Mouse (Mus musculus) neutrophil, adult 5-6 weeks (primary cell): ENCODE results near the gene Vps18. TPM values are rescaled to one million over a fixed set of nuclear protein-coding genes. Genes with fewer than 3 reads are reported as not detected.
A peak's percentile ranks its signal among the peaks of the same experiment; 100 is the strongest.

Experiments
- ATAC-seq: fragments of 151-379, 151-347 bp; 2 replicates; pipeline ENCODE4 v1.8.0; 2017; ENCODE audit warnings: mild to moderate bottlenecking, moderate TSS enrichment; ENCODE audit not compliant: insufficient number of reproducible peaks, poor library complexity, low FRiP score, severe bottlenecking; ENCODE audit errors: extremely low read depth
- total RNA-seq: library from RNA; stranded (forward); fragments of 200-1000 nt; gene quantifications from 2 replicates; pipeline ENCODE4 v1.2.3, GENCODE M21; 2017

The Vps18 gene
- 21.4 and 21.6 TPM in 2 replicates for total RNA-seq

DNA sequence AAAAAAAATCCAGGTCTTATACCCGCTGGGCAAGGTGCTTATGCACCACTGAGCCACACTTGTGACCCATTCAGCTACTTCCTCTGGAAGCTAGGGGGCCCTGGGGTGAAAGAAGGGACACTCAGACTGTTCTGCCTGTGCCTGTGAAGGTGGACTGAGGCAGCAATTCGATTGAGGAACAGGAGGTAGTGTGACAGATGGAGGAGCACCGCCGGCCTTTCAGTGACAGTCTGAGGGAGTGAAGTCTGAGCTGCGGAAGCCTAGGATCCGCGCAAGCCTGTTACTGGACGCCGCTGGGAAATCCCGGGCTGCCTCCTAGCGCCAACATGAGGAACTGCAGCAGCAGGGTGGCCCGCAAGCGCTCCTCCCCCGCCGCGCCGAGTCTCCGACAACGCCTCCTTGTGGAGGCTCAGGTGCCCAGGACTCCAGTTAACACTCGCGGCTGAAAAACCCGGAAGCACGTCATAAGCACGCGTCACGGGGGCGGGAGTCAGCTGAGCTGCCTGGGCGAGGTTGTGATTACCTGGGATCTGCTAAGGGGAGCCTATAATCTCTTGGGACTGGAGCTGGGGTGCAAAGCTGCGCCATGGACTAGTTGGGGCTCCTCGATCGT is at the start of gene Vps18:
Gene Vps18, plus strand, starts transcription at position 471 of the 613 bp plus-strand sequence.
- ATAC-seq: peak; percentile 93

DNA sequence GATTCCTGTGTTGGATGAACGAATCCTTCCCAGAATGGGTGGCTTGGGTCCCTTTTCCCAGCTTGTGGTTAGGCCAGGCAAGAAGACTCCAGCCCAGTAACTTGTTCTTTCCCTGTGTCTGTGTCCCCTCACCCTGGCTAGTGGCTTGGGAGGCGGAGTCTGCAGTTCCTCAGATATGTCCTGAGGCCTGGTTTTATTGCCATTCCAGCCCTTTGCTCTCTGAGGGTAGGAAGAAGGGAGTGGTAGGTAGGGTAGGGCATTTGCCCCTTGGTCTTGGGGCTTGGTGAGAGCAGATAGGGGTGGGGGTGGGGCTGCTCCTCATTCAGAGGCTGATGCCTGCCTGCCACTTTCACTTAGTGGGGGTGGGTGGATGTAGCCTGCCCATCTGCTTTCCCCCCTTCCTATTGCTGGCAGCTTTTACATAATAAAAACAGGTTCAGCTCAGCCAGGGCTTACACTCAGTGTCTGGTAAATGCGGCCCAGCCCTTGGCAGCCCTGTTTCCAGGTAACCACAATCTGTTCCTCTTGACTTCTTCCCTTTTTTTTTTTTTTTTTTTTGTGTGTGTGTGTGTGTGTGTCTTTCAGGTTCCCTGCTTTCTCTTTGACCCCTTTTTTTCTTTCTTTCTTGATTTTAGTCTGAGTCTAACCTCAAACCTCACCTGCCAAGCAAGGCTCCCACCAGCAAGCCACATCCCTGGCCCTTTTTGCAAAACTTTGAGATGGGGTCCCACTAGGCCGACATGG is 48.3 kb upstream of the Vps18 start:
- no peak for ATAC-seq

DNA sequence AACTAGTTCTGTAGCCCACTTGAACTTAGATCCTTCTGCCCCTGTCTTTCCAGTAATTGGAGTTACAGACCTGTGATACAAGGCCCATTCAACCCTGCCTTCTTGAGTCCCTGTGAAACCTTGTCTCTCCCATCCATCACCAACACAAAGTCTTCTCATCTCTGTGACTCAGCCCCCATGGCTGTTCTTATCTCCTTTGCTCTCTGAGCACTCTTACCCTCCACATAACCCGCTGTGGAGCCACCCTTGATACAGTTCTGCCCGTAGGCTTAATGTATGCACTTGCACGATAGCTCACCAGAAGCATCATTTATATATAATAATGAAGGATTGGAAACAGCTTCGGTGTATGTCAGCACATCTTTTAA is 47.7 kb upstream of the Vps18 start:
- ATAC-seq: no peak

DNA sequence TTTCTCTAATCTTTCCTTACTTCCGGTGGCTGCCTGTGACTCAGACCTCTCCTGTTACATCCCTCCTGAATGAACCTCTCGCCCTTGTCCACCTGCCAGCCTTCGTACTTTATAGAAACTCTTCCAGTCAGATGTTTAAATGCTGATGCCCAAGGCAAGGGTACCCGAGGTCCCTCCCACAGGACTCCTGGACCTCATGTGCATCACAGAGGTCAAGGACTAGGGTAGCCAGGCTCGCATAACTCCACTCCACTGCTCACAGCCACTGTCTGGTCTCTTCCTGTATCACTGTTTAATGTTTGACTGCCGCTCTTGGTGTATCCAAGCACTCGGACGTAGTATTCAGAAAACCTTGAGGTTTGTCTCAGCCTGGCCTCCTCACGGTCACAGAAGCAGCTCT is 46.0 kb upstream of the Vps18 start:
- no peak for ATAC-seq

DNA sequence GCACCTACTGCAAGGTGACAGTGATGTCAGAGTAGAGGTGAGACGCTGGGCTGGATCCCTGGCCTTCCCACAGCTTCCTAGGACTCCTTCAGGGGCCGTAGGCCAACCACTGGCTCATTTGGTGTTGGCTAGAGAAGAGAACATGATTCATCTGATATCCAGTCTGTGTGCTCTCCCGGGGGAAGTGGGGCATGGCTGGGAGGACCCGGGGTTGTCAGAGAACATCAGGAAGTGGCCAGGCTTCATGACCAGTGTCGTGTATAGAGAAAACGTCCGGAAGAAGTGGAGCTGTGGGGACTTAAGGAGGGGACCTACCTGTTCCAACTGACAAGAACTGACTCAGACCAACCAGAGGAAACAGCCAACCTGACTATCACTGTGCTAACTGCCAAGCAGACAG is 43.3 kb upstream of the Vps18 start:
- ATAC-seq: no peak

DNA sequence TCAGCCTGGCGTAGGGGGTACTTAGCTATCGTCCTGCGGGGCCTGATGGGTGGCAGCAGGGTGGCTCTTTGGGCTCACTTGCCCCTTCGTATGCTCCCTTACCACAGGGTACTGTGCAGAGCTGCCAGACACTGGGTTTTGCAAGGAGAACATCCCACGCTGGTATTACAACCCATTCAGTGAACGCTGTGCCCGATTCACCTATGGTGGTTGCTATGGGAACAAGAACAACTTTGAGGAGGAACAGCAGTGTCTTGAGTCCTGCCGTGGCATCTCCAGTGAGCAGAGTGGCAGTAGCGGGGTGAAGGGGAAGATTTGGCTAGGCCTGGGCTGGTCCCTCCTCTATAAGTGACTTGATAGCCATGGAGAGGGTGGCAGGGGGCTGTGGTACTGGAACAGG is 40.6 kb upstream of the Vps18 start:
- ATAC-seq: no peak

DNA sequence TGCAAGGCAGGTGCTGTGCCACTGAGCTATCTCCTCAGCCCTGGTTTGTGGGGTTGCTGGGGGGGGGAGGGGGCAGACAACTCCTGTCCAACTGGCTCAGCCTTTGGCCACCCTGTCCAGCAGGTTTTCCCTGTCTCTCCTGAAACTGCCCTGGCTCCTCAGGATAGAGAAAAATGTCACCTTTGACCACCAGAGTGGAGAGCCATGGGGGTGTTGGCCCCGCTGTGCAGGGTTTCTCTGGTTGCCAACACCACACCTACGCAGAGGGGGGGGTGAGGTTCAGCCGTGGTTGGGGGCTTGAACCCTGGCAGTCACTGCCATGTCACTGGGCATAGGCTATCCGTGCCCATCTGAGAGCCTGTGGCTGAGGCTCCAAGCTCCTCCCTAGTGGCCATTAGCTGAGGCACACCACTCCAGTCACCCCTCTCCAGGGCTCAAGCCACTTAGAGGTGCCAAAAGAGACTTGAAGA is 38.9 kb upstream of the Vps18 start:
- no peak for ATAC-seq

DNA sequence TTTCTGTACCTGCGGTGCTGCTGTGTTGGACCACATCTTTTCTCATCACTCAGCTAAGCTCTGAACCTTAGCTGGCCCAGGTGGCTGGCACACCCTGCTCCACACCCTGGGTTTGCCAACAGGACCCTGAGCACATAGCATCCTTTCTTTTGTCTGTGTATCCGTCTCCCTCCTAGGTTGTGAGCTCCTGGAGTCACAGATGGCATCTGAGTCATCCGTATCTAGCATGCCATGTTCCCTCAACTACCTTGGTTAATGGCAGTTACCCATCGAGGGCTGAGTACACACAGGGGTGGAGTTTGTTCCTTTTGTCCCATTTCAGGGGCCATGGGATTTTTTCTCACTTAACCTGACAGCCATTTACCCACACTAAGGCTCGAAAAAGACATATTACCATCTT is 38.2 kb upstream of the Vps18 start:
- ATAC-seq: no peak

DNA sequence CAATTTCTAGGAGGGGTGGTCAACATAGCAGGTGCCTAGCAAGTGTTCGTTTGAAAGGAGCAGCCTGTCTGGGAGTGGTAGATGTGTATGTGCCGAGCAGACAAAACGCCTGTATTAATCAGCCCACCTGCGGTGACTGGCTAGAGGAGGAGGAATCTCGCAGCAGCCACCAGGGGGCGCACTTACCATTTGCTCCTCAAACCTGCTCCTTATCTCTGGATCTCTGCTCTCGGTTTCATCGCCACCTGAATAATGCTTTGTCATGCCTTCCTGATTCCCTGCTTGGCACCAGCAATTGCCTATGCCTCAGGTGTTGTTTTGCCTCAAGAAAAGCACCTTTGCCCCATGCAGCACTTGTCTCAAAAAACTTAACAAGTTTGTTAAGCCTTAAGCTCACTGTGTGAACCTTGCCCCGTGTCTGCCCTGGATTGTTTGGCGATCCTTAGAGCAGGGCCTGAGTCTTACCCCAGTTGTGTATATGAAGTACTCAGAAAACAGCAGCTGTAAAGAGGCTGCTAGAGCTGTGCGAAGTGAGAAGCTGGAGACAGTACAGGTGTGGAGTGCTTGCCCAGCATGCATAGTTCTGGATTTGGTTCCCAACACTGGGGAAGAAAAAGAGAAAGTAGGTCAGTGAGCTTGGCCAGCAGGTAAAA is 37.6 kb upstream of the Vps18 start:
- ATAC-seq: peak; percentile 88

DNA sequence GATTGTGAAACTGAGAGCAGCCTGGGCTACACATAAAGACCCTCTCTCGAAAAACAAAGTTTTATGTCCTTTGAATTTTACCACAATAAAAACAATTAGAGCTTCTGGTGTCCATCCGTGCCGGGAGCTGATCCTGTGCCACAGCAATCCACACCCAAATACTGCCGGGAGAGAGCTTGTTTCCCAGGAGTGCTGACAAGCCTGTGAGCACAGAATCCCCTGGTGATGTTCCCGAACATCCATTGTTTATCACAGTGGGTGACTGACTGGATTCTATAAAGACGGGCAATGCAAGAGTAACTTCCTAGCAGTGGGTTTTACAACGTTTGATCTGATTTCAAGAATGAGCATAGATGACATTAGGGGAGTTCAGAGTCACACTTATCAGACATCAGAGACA is 33.6 kb upstream of the Vps18 start:
- ATAC-seq: no peak

DNA sequence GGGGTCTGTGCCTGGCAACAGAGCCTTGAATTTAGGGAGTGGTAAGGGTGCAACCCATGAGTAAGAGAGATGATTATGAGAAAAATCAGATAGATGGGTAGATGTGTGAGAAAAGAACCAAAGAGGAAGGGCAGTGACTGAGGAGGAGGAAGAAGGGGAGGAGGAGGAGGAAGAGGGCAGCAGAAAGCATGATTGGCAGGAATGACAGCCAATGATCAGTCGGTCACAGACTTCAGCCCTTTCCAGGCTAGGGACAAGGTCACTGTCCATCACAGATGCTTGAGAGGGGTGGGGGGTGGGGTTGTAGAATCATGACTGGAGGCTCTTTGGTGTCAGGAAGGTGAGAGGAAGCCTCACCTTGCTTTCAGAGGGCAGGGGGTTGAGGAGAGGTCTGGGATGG is 28.0 kb upstream of the Vps18 start:
- ATAC-seq: no peak

DNA sequence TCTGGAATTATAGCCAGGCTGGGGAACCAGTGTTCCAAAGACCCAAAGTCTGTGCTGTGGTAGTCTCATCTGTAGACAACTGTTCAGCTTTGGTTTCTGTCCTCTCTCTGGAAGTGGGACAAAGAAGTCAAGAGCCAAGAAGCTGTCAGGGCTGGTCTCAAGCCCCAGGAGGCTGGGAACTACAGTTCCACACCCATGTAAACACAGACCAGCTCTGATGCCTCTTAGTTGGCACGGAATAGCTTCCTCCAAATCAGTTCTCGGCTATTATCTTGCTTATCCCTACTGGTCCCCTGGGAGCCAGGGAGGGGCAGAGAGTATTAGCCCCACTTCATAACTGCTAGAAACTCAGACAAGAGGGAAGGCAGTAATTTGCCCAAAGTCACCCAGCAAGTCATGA is 27.2 kb upstream of the Vps18 start:
- no peak for ATAC-seq

DNA sequence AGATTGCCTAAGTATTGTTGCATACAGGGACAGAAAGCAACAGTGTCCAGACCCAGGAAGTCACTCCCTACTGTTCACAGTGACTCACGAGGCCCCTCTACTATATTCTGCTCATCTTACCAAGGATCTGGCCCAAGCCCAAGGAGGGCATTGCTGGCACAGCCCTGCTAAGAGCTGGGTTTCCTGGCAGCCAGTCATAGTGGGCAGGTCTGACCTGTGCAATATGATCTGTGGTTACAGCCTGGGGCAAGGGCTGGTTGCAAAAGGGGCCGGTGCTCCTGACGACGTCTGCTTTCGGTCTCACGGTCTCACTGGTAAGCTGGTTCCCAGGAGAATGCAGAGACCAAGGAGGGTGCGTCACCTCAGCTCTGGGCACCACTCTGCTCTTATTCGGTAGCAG is 25.6 kb upstream of the Vps18 start:
- ATAC-seq: peak; percentile 81

DNA sequence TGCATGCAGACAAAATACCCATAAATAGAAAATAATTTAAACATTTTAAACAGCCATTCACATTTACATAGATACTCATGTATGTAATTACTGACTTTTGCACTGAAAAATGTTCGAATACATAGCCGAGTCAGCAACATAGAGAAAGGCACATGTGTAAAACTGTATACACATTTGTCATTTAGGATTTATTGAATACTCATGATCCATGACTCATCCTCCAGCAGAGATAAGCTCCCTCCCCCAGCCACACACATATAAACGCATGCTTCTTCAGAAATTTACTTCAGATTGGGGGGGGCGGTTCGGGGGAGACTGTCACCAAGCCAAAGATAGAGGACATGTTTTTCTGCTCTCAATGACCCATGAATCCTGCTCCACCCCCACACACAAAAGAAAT is 24.7 kb upstream of the Vps18 start:
- ATAC-seq: no peak

DNA sequence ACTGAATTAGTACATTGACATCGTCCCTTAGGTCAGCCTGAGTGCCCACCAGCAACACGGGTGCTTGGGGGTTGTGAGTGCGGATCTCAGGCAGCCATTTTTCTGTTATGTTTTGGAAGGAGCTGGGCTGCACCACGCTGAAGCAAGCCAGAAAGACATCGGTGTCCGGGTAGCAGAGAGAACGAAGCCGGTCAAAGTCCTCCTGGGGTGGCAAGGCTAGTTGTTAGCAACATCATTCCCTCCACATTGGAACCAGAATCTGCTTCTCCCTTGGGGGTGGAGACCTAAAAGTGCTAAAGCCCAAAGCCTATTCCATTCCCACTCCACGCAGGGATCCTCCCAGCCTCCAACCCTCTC is 18.3 kb upstream of the Vps18 start:
- no peak for ATAC-seq

DNA sequence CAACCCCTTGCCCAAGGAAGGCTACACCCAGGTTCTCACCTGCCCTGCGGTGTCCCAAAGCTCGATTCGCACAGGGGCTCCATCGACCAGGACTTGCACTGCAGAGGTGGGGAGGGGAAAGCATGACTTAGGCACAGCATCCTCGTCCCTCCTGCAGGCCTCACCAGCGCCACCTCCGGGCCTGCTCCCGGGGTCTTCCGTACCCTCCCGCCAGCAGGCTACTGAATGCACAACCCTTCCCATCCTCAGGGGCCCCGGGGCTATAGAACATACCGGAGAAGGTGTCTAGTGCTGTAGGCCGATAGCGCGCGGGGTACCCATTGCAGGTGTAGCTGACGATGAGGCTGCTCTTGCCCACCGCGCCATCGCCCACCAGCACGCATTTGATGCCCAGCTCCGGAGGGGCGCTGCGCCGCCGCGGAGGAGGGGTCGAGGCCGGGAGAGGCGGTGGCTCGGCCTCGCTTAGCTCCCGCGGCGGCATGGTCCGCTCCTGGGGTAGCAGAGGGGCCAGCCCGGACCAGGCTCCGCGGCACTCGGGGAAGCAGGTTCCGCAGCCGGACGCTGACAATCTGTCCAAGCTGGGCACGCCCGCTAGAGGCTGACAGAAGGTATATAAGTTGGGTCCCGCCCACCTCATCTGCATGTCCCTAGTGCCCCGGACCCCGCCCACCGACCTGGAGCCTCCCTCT is 17.8 kb upstream of the Vps18 start, which contains the start of gene Rhov:
Gene Rhov, minus strand, starts transcription at position 630 of the 689 bp plus-strand sequence.
- peak; percentile 76 for ATAC-seq

DNA sequence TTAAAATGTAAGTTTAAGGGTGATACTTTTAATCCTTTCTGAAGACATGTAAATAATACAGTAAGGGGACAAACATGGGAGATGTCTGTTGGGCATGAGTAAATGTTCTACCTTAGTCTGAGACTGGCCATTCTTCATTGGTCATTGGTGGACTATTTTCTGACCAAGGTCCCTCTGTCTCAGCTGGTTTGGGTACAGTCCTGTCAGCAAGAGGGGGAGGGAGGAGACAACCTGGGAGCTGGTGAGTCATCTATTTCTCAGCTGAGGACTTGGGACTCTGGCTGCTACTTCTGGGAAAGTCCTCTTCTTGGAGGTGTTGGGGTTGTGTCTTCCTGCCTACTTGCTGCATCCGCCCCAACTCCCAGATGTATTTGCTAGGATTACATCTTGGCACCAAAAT is 14.4 kb upstream of the Vps18 start:
- ATAC-seq: no peak

DNA sequence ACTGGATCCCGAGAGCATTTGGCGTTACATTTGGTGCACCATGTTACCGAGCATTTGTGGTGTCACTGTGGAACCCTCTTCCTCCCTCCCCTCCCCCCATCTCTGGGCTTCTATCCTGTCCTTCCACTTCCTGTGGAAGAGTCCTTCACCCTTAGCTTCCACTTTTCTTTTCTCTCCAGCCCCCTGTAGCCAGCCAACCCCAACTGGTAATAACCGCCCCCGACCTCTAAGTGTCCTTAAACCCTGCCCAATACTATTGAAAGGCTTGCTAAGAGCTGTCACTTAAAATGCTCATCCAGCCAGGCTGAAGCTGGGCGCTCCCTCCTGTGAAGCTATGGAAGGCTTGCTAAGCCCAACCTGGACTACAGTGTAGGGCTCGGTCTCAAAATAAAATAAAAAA is 11.6 kb upstream of the Vps18 start:
- no peak for ATAC-seq

DNA sequence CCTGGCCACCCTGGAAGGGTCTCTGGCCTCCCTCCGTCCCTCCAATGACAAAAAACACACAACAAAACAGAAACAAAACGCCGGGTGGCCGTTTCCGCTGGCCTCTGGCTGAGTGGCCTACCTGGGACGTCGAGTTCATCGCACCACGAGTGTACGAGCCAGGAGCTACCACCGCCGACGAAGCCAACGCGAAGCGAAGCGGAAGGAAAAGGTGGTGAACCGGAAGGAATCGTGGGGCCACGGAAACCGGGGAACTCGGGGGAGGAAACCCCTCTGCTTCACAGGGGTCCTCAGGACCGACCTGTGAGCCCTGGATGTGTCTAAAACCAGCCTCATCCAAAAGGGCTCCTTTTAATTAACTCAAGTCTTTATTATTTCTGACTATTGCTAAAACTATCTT is 10.7 kb upstream of the Vps18 start:
- no peak for ATAC-seq
